Comparison of ENCODE assay signal across 15 mouse cellular contexts in genomic region chr1:135133678-135134435, GRCm38 (mm10). TPM values are rescaled to one million over a fixed set of nuclear protein-coding genes. Genes with fewer than 3 reads are reported as not detected.
DNase-seq lines count a peak whose midpoint lies in the region; ATAC-seq lines count a peak whose summit lies in the region.
"Had no signal": no experiment of that assay in that cellular context is flagged by ENCODE, and none has a peak within 500 bp of the region (broad histone marks: within the 10 kb centered on the region; RNA-seq: fewer than 3 reads in every experiment).

No protein-coding gene starts in this region.

- H3K4me1 ChIP-seq in heart, embryonic 15.5 days (replicated peaks): peaks cover 30% of the 10 kb centered on the region
- peaks cover 95% of the 10 kb centered on the region for H3K4me1 ChIP-seq in megakaryocyte, embryonic 14.5 days

- peak overlapping the region; percentile 23; the same call in 1 of the 2 replicates for H3K4me2 ChIP-seq in heart, embryonic 15.5 days
- H3K4me2 ChIP-seq: heart, embryonic 12.5 days had no signal

- intact Hi-C loops in heart, postnatal 10 days (cut with DNase I): no loop called here

- DNase-seq in heart, postnatal 10 days: no peak
- DNase-seq in induced T-regulatory cell, adult 2 months (ENCODE audit: low read depth): peak; percentile 52
- DNase-seq in thymus, postnatal 25 days: peak; percentile 80
- no peak for DNase-seq in gastrocnemius, adult 8-10 months (ENCODE audit: low spot score in 2 of 2)
- DNase-seq in frontal cortex, postnatal 14 days (ENCODE audit: low spot score in 2 of 2): no peak
- no peak for DNase-seq in gastrocnemius, adult 18-20 months (ENCODE audit: low spot score)
- DNase-seq: adrenal gland, postnatal 14 days; cerebellum, adult 11-12 months had no signal

- 70% methylated on average over 10 of the region's 10 CpGs for WGBS in heart, embryonic 15.5 days

- peak overlapping the region; percentile 19; the same call in 1 of the 2 replicates for H3K4me3 ChIP-seq in heart, embryonic 15.5 days
- peak overlapping the region; percentile 91 for H3K4me3 ChIP-seq in megakaryocyte, embryonic 14.5 days (replicated peaks)
- H3K4me3 ChIP-seq: heart, embryonic 12.5 days; midbrain, embryonic 10.5 days had no signal

- no peak overlapping the region for H3K9ac ChIP-seq in heart, embryonic 15.5 days
- H3K9ac ChIP-seq: heart, embryonic 12.5 days had no signal

- no peaks in the 10 kb centered on the region for H3K36me3 ChIP-seq in heart, embryonic 15.5 days
- H3K36me3 ChIP-seq in megakaryocyte, embryonic 14.5 days (replicated peaks; ENCODE audit: low read length): peaks cover 56% of the 10 kb centered on the region
- H3K36me3 ChIP-seq: heart, embryonic 12.5 days; midbrain, embryonic 10.5 days had no signal

- no peak for ATAC-seq in heart, embryonic 15.5 days (replicated peaks; ENCODE audit: insufficient number of reproducible peaks, insufficient read depth, low FRiP score, low read depth)
- ATAC-seq: hindbrain, embryonic 16.5 days; Patski had no signal

- H3K27ac ChIP-seq in heart, embryonic 15.5 days: peak overlapping the region; percentile 36; the same call in 1 of the 2 replicates
- H3K27ac ChIP-seq: midbrain, embryonic 10.5 days had no signal

- no peaks in the 10 kb centered on the region for H3K9me3 ChIP-seq in heart, embryonic 15.5 days (replicated peaks)
- no peaks in the 10 kb centered on the region for H3K9me3 ChIP-seq in megakaryocyte, embryonic 14.5 days
- H3K9me3 ChIP-seq: heart, embryonic 12.5 days; midbrain, embryonic 10.5 days had no signal

- H3K27me3 ChIP-seq in heart, embryonic 15.5 days: peaks cover 39% of the 10 kb centered on the region
- no peaks in the 10 kb centered on the region for H3K27me3 ChIP-seq in megakaryocyte, embryonic 14.5 days (replicated peaks)
- H3K27me3 ChIP-seq: Patski had no signal

RNA-seq across cellular contexts. Expression of gene Ptpn7, which starts 1.4 kb away (rescaled TPM):
- polyA plus RNA-seq in heart, embryonic 15.5 days (2015; fragmentation: Nextera tagmentation; extraction: Ambion mirVana): 1.8 and 10.2 TPM in 2 replicates
- under 1 TPM; 0.60 to 0.82 TPM for total RNA-seq in heart, postnatal 10 days (2021)
- 57.8 and 98.1 TPM in 2 replicates for polyA plus RNA-seq in megakaryocyte, embryonic 14.5 days (2012; ENCODE audit: insufficient read depth, low replicate concordance)
- under 1 TPM; 0.12 to 0.22 (median 0.15) TPM for total RNA-seq in gastrocnemius, adult 8-10 months (2022)
- under 1 TPM; 0.07 to 0.14 TPM for total RNA-seq in gastrocnemius, adult 18-20 months (2021)

RNA-seq across cellular contexts. Expression of gene Arl8a, which starts 12.8 kb away (rescaled TPM):
- polyA plus RNA-seq in heart, embryonic 15.5 days (2015; fragmentation: Nextera tagmentation; extraction: Ambion mirVana): 34.0 and 45.6 TPM in 2 replicates
- 10 to 100 TPM; 29.9 to 31.8 TPM for total RNA-seq in heart, postnatal 10 days (2021)
- polyA plus RNA-seq in megakaryocyte, embryonic 14.5 days (2012; ENCODE audit: insufficient read depth, low replicate concordance): 96.0 and 156 TPM in 2 replicates
- 10 to 100 TPM; 16.6 to 19.3 (median 18.0) TPM for total RNA-seq in gastrocnemius, adult 8-10 months (2022)
- 10 to 100 TPM; 17.4 to 22.5 TPM for total RNA-seq in gastrocnemius, adult 18-20 months (2021)

RNA-seq across cellular contexts. Expression of gene Lgr6, which starts 28.8 kb away (rescaled TPM):
- polyA plus RNA-seq in heart, embryonic 15.5 days (2015; fragmentation: Nextera tagmentation; extraction: Ambion mirVana): 3.4 and 5.9 TPM in 2 replicates
- 10 to 100 TPM; 12.3 to 17.4 TPM for total RNA-seq in heart, postnatal 10 days (2021)
- 0.24 TPM in 1 of 2 replicates, not detected in the other for polyA plus RNA-seq in megakaryocyte, embryonic 14.5 days (2012; ENCODE audit: insufficient read depth, low replicate concordance)
- under 1 TPM; 0.11 to 0.19 (median 0.17) TPM for total RNA-seq in gastrocnemius, adult 8-10 months (2022)
- under 1 TPM; 0.11 to 0.57 TPM for total RNA-seq in gastrocnemius, adult 18-20 months (2021)

RNA-seq across cellular contexts. Expression of gene Gpr37l1, which starts 33.6 kb away (rescaled TPM):
- 0.06 TPM in 1 of 2 replicates, not detected in the other for polyA plus RNA-seq in heart, embryonic 15.5 days (2015; fragmentation: Nextera tagmentation; extraction: Ambion mirVana)
- total RNA-seq in heart, postnatal 10 days (2021): under 1 TPM in 1 of 2 experiments, not detected in 1; 0.29 TPM
- not detected in 2 replicates for polyA plus RNA-seq in megakaryocyte, embryonic 14.5 days (2012; ENCODE audit: insufficient read depth, low replicate concordance)
- total RNA-seq in gastrocnemius, adult 8-10 months (2022): under 1 TPM; 0.15 to 0.36 (median 0.27) TPM
- total RNA-seq in gastrocnemius, adult 18-20 months (2021): under 1 TPM; 0.46 to 0.55 TPM
- polyA plus RNA-seq: heart, embryonic 12.5 days; kidney, embryonic 16.5 days; midbrain, embryonic 10.5 days had no signal

Comparison
In these comparisons a context has a peak if more than half of its experiments do, and no peak if none do; other contexts are left out.
1. DNase-seq: peak in induced T-regulatory cell, adult 2 months (single experiment) and thymus, postnatal 25 days (single experiment); none in heart, postnatal 10 days (0 of 2), gastrocnemius, adult 8-10 months (0 of 2), frontal cortex, postnatal 14 days (0 of 2) and gastrocnemius, adult 18-20 months (single experiment).
2. RNA of gene Lgr6, which starts 28.8 kb away (total RNA-seq): 12.3 to 17.4 TPM in heart, postnatal 10 days; 0.11 to 0.57 TPM in gastrocnemius, adult 18-20 months and 0.11 to 0.19 TPM in gastrocnemius, adult 8-10 months; every median in the first group is over 4 times any median in the second.